Mouse (Mus musculus) embryo, embryonic 11 days (tissue): ENCODE data around the gene Sccpdh.

Source experiments
- DNase-seq: peaks from one replicate; pipeline ENCODE4 v3.0.0-alpha.2; 2015

Sccpdh gene

GRCm38 (mm10) chr1:179736483-179736882 lies 68.5 kb downstream of the Sccpdh start:
- no peak for DNase-seq
